Mouse (Mus musculus) liver, embryonic 15.5 days (tissue): ENCODE measurements around the gene Senp8. TPM values are rescaled to one million over a fixed set of nuclear protein-coding genes. Genes with fewer than 3 reads are reported as not detected.
"Not testable (repeated sequence)": the region's sequence is repeated elsewhere in the genome, so short reads cannot be mapped to it uniquely, and the experiment has no call there.

Experiments
- ATAC-seq: fragments of 200-750 bp; cut with Nextera tagmentation; 2 replicates; pipeline ENCODE4 v1.8.0; 2017; ENCODE audit warnings: moderate number of reproducible peaks, mild to moderate bottlenecking, moderate library complexity; ENCODE audit not compliant: insufficient read depth
- H3K27ac ChIP-seq: fragments of 300-500 bp; sonication (generic); replicated peaks from 2 replicates; pipeline ENCODE4 v1.5.1; 2015; ENCODE audit warnings: mild to moderate bottlenecking, inconsistent platforms
- H3K27me3 ChIP-seq: fragments of 300-500 bp; sonication (generic); 2 replicates; pipeline ENCODE4 v1.6.1; 2015; ENCODE audit warnings: mild to moderate bottlenecking, inconsistent platforms
- H3K36me3 ChIP-seq: fragments of 300-500 bp; sonication (generic); replicated peaks from 2 replicates; pipeline ENCODE4 v1.6.1; 2015; ENCODE audit warnings: moderate library complexity, mild to moderate bottlenecking, inconsistent platforms
- H3K4me1 ChIP-seq: fragments of 300-500 bp; sonication (generic); replicated peaks from 2 replicates; pipeline ENCODE4 v1.6.1; 2015; ENCODE audit warnings: inconsistent platforms
- H3K4me2 ChIP-seq: fragments of 300-500 bp; sonication (generic); 2 replicates; pipeline ENCODE4 v1.6.1; 2015; ENCODE audit warnings: moderate library complexity, mild to moderate bottlenecking, inconsistent platforms
- H3K4me3 ChIP-seq: fragments of 300-500 bp; sonication (generic); replicated peaks from 2 replicates; pipeline ENCODE4 v1.5.1; 2015; ENCODE audit warnings: mild to moderate bottlenecking, inconsistent platforms
- H3K9ac ChIP-seq: fragments of 300-500 bp; sonication (generic); 2 replicates; pipeline ENCODE4 v1.6.1; 2015; ENCODE audit warnings: moderate library complexity, mild to moderate bottlenecking, inconsistent platforms
- H3K9me3 ChIP-seq: fragments of 300-500 bp; sonication (generic); replicated peaks from 2 replicates; pipeline ENCODE4 v1.6.1; 2016; ENCODE audit warnings: inconsistent platforms
- WGBS: fragments of 180-500 bp; shearing (Covaris S2); methylation state at CpG from one replicate; pipeline ENCODE4 v1.1.7; 2015; ENCODE audit warnings: mixed read lengths; ENCODE audit not compliant: insufficient replicate concordance; 5-methylcytosine and 5-hydroxymethylcytosine counted together
- polyA plus RNA-seq: library from polyadenylated mRNA; unstranded; fragments of >200 nt; fragmentation: Nextera tagmentation; extraction: Ambion mirVana; gene quantifications from 2 replicates; pipeline ENCODE4 v1.2.1, GENCODE M21; 2015

Senp8 gene
- polyA plus RNA-seq: 3.0 and 3.9 TPM in 2 replicates

DNA sequence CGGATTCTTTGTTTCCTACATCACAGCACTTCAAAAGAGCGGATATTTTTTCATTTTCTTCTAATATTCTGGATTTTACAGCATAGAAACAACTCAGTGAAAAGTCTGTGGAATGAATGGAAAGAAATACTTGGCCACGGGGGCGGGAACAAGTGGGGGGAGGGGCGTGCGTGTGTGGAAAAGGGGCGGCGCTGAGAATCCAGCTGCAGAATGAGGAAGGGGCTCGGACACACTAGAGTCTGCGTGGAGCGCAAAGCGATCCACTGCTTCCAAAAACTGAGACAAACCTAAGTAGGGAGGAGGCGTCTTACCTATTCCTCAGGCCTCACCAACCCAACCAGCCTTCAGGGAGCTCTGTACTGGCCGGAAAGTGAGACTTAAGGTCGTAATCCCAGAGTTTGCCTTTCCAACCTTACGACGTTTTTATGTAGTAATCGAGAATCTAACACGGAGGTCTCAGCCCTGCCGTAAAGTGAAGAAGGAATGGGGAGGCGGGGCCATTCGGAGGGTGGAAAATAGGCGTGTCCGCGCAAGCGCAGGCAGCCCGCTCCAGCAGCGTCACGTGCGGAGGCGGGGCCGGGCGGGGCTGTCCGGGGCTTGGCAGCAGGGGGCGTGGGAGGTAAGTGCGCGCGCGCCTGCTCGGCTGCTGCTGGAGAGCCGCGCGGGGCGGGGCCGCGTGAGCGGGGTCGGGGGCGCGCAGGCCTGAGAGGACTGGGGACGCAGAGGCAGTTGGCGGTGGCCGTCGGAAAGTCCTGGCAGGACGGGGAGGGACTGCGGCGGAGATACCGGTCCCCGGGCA lies at the start of gene Senp8, which contains the start of gene Myo9a:
Senp8 (minus strand) TSS at position 444 of the 799 bp plus-strand sequence.
Myo9a (plus strand) TSS at position 630 of the 799 bp plus-strand sequence.
- H3K4me1 ChIP-seq: peaks cover 26% of the 10 kb centered on the region
- peak within 1 kb of the TSS; percentile 85 for H3K9ac ChIP-seq
- H3K27ac ChIP-seq: peak within 1 kb of the TSS; percentile 92
- WGBS: under 1% methylated on average over 55 of the region's 59 CpGs
- H3K36me3 ChIP-seq: no peaks in the 10 kb centered on the region
- H3K9me3 ChIP-seq: no peaks in the 10 kb centered on the region
- peak within 1 kb of the TSS; percentile 89 for H3K4me3 ChIP-seq
- peak; percentile 90 for ATAC-seq
- H3K4me2 ChIP-seq: peak within 1 kb of the TSS; percentile 85
- H3K27me3 ChIP-seq: no peaks in the 10 kb centered on the region

- not testable (repeated sequence) for H3K4me1 ChIP-seq, H3K9ac ChIP-seq, H3K4me3 ChIP-seq, ATAC-seq, H3K4me2 ChIP-seq, H3K27ac ChIP-seq, H3K27me3 ChIP-seq, H3K36me3 ChIP-seq, H3K9me3 ChIP-seq
- WGBS: 83% methylated on average over 12 of the region's 13 CpGs
Measured at GRCm38 (mm10) chr9:59766966-59767461, 16.5 kb upstream of the Senp8 start.

DNA sequence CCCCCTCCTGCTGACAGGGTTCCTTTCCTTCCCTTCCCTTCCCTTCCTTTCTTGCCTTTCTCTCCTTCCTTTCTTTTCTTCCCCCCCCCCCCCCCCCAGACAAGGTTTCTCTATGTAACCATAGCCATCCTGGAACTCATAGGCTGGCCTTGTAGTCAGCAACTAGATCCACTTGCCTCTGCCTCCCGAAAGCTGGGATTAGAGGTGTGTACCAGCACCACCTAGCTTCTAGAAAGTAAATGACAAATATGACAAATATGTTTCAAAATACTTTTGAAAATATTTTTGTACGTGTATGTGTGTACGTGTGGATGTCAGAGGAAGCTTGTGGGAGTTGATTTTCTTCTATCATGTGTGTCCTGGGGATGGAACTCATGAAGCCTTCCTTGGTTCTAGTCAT lies 10.0 kb upstream of the Senp8 start:
- Histone ChIP-seq H3K36me3 (no peaks in the 10 kb centered on the region), H3K9me3 (no peaks in the 10 kb centered on the region), H3K4me1 (no peaks in the 10 kb centered on the region), H3K4me2 (no peak overlapping the region), H3K27ac (no peak overlapping the region), H3K27me3 (no peaks in the 10 kb centered on the region), H3K9ac (no peak overlapping the region), H3K4me3 (no peak overlapping the region)
- ATAC-seq: no peak
- 42% methylated on average over 3 of the region's 3 CpGs for WGBS

GRCm38 (mm10) chr9:59757016-59757415 lies 6.5 kb upstream of the Senp8 start:
- not testable (repeated sequence) for H3K9ac ChIP-seq, H3K4me1 ChIP-seq, H3K27ac ChIP-seq, H3K9me3 ChIP-seq, ATAC-seq, H3K4me3 ChIP-seq, H3K27me3 ChIP-seq, H3K4me2 ChIP-seq, H3K36me3 ChIP-seq
- WGBS: 84% methylated on average over 3 of the region's 3 CpGs

GRCm38 (mm10) chr9:59755199-59755598 lies 4.7 kb upstream of the Senp8 start:
- Histone ChIP-seq H3K27ac (no peak overlapping the region), H3K27me3 (no peaks in the 10 kb centered on the region), H3K4me3 (no peak overlapping the region), H3K9me3 (no peaks in the 10 kb centered on the region), H3K9ac (no peak overlapping the region), H3K36me3 (no peaks in the 10 kb centered on the region), H3K4me1 (peaks cover 8% of the 10 kb centered on the region), H3K4me2 (no peak overlapping the region)
- ATAC-seq: no peak
- WGBS: 32% methylated on average over 2 of the region's 2 CpGs

DNA sequence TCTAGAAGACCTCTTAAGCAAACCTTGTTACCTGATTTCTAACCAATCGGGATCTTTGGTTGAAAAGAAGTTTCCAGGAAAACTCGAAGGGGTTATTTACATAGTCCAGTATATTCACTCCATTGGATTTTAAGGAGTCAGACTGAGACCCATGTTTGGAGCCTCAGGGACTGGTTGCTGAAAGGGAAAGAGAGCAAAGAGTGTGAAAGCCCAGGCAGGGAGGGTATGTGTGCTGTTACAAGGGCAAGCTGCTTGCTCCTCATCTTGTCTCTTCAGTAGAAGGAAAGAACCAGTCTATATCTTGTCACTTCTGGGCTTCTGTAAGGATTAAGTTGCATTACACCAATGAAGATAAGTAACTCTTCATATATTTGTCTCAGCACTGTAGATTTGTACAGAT lies 1.5 kb upstream of the Senp8 start:
- Histone ChIP-seq H3K4me2 (peak overlapping the region; percentile 85), H3K36me3 (no peaks in the 10 kb centered on the region), H3K4me1 (peaks cover 26% of the 10 kb centered on the region), H3K9me3 (no peaks in the 10 kb centered on the region), H3K9ac (peak overlapping the region; percentile 85), H3K27me3 (no peaks in the 10 kb centered on the region), H3K4me3 (peak overlapping the region; percentile 89), H3K27ac (peak overlapping the region; percentile 92)
- WGBS: 8% methylated on average over 2 of the region's 2 CpGs
- ATAC-seq: no peak

GRCm38 (mm10) chr9:59751066-59751581 lies 614 bp upstream of the Senp8 start:
- peak overlapping the region; percentile 89 for H3K4me3 ChIP-seq
- no peaks in the 10 kb centered on the region for H3K27me3 ChIP-seq
- peaks cover 26% of the 10 kb centered on the region for H3K4me1 ChIP-seq
- peak; percentile 94 for ATAC-seq
- no peaks in the 10 kb centered on the region for H3K9me3 ChIP-seq
- WGBS: under 1% methylated on average over 49 of the region's 49 CpGs
- peak overlapping the region; percentile 85 for H3K9ac ChIP-seq
- H3K4me2 ChIP-seq: peak overlapping the region; percentile 85
- no peaks in the 10 kb centered on the region for H3K36me3 ChIP-seq
- H3K27ac ChIP-seq: peak overlapping the region; percentile 92

GRCm38 (mm10) chr9:59749581-59750265 lies 787 bp downstream of the Senp8 start:
- Histone ChIP-seq H3K27me3 (no peaks in the 10 kb centered on the region), H3K9ac (peak overlapping the region; percentile 64), H3K4me3 (peak overlapping the region; percentile 89), H3K9me3 (no peaks in the 10 kb centered on the region), H3K27ac (peak overlapping the region; percentile 92), H3K4me1 (peaks cover 26% of the 10 kb centered on the region), H3K4me2 (peak overlapping the region; percentile 85), H3K36me3 (no peaks in the 10 kb centered on the region)
- WGBS: 22% methylated on average over 12 of the region's 12 CpGs
- no peak for ATAC-seq

GRCm38 (mm10) chr9:59748969-59749368 lies 1.5 kb downstream of the Senp8 start:
- no peak for ATAC-seq
- no peaks in the 10 kb centered on the region for H3K36me3 ChIP-seq
- H3K4me3 ChIP-seq: 0 out of 2 replicates have a peak overlapping the region, but pooled peaks have one; percentile 89
- no peaks in the 10 kb centered on the region for H3K9me3 ChIP-seq
- no peaks in the 10 kb centered on the region for H3K27me3 ChIP-seq
- 0 out of 2 replicates have a peak overlapping the region, but pooled peaks have one; percentile 6 for H3K27ac ChIP-seq
- 0 out of 2 replicates have a peak overlapping the region, but pooled peaks have one; percentile 1 for H3K4me2 ChIP-seq
- 74% methylated on average over 11 of the region's 11 CpGs for WGBS
- no peak overlapping the region for H3K9ac ChIP-seq
- peaks cover 31% of the 10 kb centered on the region for H3K4me1 ChIP-seq

- no peak overlapping the region for H3K4me2 ChIP-seq
- peaks cover 35% of the 10 kb centered on the region for H3K4me1 ChIP-seq
- no peak overlapping the region for H3K9ac ChIP-seq
- no peaks in the 10 kb centered on the region for H3K36me3 ChIP-seq
- H3K27ac ChIP-seq: no peak overlapping the region
- H3K9me3 ChIP-seq: no peaks in the 10 kb centered on the region
- no peak for ATAC-seq
- no peaks in the 10 kb centered on the region for H3K27me3 ChIP-seq
- WGBS: 43% methylated on average over 2 of the region's 2 CpGs
- no peak overlapping the region for H3K4me3 ChIP-seq
Measured at GRCm38 (mm10) chr9:59748387-59748786, 2.1 kb downstream of the Senp8 start.

GRCm38 (mm10) chr9:59743903-59744302 lies 6.6 kb downstream of the Senp8 start:
- 63% methylated on average over 3 of the region's 3 CpGs for WGBS
- ATAC-seq: peak; percentile 49; the same call in 1 of the 2 replicates
- Histone ChIP-seq H3K36me3 (no peaks in the 10 kb centered on the region), H3K27me3 (no peaks in the 10 kb centered on the region), H3K4me2 (no peak overlapping the region), H3K9ac (no peak overlapping the region), H3K4me1 (peaks cover 16% of the 10 kb centered on the region), H3K27ac (0 out of 2 replicates have a peak overlapping the region, but pooled peaks have one; percentile 3), H3K4me3 (no peak overlapping the region), H3K9me3 (no peaks in the 10 kb centered on the region)
